Mouse (Mus musculus) gastrocnemius, postnatal 14 days (tissue): ENCODE data around the gene Fam180a. TPM values are rescaled to one million over a fixed set of nuclear protein-coding genes. Genes with fewer than 3 reads are reported as not detected.
"Not testable (repeated sequence)": the region's sequence is repeated elsewhere in the genome, so short reads cannot be mapped to it uniquely, and the experiment has no call there.

ENCODE experiments used
- DNase-seq: peaks from one replicate; pipeline ENCODE4 v3.0.0; 2021; ENCODE audit warnings: mixed read lengths
- intact Hi-C: fragments of 180-260 bp; cut with DNase I; formaldehyde crosslinking; loops from one replicate; pipeline ENCODE4 v1.15.1; 2025; ENCODE audit warnings: low total_unique reads
- long read RNA-seq, 2 experiments: library from polyadenylated mRNA; stranded (forward); transcript quantifications; one replicate each; pipeline ENCODE4 v2.0.0; 2021
- total RNA-seq, 2 experiments: library from RNA; stranded (reverse); gene quantifications; 2 replicates each; pipeline ENCODE4 v1.2.3; 2021

The Fam180a gene
- 1 to 10 TPM; 1.0 to 2.1 TPM for total RNA-seq
- long read RNA-seq, experiment 1: 0 reads
- long read RNA-seq, experiment 2: 0 reads

- intact Hi-C loops: no loop called here
Observed at GRCm38 (mm10) chr6:35326111-35326515, at the start of gene Fam180a. Gene Fam180a, minus strand, starts transcription at chr6:35326141.

DNA sequence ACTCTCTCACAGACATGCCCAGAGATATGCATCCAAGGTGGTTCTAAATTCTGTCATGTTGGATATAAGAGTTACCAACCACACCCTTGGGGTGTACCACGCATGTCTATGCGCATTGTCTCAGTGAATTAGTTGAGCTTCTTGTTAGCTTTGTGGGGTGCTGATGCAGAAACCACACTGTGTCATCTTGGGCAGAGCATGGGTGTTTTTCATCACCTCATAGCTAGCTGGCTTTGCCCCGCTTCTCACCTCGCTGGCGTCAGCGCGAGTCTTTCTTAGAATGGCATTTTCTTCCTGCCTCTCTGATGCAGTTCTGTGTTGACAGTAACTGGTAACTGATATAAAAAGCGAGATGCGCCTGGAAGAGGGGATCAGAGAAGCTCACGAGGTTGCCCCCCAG is 48.1 kb upstream of the Fam180a start:
- intact Hi-C loops: loop anchor here (10.0 kb wide), 1 partner anchor 119 kb away; no protein-coding TSS in a partner anchor
- DNase-seq: no peak

More at GRCm38 (mm10) chr6:35326111-35326515, at the start of gene Fam180a:
- peak; percentile 72 for DNase-seq

DNA sequence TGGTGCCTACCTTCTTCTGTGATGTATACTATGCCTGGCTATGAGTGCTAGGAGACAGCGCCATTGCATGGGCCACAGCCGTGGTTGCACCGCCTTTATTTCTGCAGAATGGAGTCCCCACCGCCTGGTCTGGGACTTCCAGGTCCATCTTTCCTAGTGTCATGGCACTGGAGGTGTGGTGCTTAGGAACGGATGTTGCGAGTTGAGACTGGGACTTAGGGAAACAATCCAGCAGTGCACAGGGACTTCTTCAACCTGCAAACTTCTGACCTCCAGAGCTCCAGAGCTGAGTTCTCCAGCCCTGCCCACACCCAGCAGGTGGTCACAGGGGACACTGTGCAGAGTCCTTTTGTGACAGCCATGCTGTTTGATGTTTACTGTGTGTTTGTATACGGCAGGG is 44.4 kb upstream of the Fam180a start:
- intact Hi-C loops: loop anchor here (10.0 kb wide), 1 partner anchor 116 kb away; no protein-coding TSS in a partner anchor
- no peak for DNase-seq

- not testable (repeated sequence) for DNase-seq
- intact Hi-C loops: loop anchor here (10.0 kb wide), 1 partner anchor 115 kb away; no protein-coding TSS in a partner anchor
Observed at GRCm38 (mm10) chr6:35369578-35370282, 43.8 kb upstream of the Fam180a start.

- intact Hi-C loops: no loop called here
- DNase-seq: no peak
Observed at GRCm38 (mm10) chr6:35362596-35362995, 36.7 kb upstream of the Fam180a start.

GRCm38 (mm10) chr6:35355320-35355719 is 29.4 kb upstream of the Fam180a start:
- intact Hi-C loops: no loop called here
- no peak for DNase-seq

DNA sequence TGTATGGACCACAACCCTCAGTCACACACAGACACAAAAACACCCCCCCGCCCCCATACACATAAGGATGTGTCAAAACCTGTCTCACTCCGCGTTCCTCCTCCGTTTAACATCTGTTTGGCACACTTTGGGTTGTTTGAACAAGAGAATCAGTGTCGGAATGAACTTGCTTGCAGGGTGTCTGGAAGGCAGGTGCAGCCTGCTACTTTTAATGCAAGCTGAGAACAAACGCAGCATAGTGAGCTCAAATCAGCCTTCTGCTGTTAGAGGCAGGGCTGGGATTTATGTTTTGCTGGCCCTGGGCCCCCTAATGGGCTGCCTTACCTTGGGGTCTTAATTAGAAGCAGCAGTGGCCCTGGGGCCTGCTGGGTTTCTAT is 28.7 kb upstream of the Fam180a start:
- no peak for DNase-seq
- intact Hi-C loops: no loop called here

DNA sequence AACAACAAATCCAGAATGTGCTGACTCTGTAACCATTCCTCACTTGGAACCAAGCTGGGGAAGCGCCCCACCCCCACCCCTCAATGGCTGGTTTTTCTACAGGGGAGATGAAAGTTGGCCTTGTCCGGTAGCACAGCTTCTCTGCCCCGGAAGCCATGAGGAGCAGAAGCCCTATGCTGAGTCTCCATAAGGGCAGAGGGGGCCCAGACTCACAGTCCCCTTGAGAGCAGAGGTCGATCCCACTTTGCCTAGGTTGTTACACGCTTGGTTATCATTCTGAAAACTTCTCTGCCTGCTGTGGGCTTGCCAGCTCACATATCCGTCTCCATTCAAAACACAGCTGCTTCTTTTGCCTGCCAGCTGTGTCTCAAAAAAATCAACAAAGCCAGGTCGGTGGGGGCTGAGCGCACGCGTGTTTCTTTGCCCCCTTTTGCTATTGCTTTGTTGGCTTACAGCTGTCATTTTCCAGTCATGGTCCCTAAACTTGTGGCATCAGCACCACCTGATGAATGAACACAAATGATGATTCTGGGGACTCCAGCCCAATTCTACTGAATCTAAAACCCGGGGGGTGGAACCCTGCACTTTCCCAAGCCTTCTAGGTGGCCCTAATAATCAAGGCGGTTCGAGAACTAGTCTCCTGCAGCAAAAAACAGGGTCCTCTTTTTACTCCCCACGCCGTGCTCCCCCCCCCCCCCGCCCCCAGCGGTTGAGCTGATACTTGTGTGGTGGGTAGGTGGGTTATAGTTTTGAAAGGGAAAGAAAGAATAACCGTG is 28.1 kb upstream of the Fam180a start:
- intact Hi-C loops: no loop called here
- DNase-seq: no peak

- no peak for DNase-seq
- intact Hi-C loops: no loop called here
Observed at GRCm38 (mm10) chr6:35353416-35353815, 27.5 kb upstream of the Fam180a start.

DNA sequence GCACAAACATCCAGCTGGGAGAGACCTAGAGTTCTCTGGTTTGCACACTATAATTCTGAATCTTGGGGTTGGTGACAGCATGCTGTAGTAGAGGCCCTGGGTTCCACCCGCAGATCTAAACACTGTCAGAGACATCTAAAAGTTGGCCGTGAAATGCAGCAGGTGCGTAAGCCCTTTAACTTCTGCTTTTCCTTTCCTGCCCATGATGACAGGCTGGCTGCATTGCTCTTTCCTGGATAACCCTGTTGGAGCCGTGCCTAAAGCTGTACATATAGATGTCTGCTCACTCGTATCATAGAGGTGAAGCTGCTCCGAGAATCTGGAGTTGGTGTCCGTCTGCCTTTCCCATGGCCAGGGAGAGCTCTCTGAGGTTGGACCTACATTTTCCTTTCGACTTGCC is 26.9 kb upstream of the Fam180a start:
- DNase-seq: no peak
- intact Hi-C loops: no loop called here

DNA sequence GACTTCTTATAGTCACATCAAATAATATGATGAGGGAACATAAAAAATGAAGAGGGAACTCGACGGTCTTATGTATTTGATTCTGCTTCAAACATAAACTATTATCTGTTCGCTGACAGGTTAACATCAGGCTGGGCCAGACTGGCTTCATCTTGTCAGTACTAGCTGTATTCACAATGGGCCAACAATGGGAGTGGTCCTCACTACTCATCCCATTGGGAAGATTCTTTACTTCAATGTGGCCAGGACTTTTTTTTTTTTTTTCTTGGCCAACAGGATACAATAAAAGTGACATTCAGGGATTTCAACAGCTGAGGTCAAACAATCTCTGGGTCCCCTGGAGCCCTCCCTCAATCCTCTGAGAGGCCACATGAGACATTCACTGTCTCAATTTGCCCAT is 25.9 kb upstream of the Fam180a start:
- intact Hi-C loops: no loop called here
- no peak for DNase-seq

DNA sequence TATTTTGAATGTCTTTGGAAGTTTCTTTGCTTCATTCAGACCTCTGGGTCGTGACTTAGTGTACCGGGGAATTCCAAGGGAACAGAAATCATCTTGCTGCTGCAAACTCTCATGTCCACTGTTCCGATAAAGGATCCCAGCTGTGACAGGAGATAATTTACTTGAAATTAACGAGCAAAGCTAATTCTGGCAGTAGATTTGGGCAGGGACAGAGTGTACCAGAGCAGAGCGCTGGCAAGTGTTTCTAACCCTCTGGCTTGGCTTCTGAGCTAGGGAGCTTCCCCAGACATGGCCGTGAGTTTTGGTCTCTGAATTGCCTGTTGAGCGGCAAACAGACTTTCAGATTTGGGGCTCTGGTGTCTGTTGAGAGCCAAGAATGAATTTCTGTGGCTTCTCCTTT is 23.8 kb upstream of the Fam180a start:
- intact Hi-C loops: no loop called here
- DNase-seq: peak; percentile 32

- intact Hi-C loops: no loop called here
- DNase-seq: no peak
Observed at GRCm38 (mm10) chr6:35338640-35339039, 12.7 kb upstream of the Fam180a start.

DNA sequence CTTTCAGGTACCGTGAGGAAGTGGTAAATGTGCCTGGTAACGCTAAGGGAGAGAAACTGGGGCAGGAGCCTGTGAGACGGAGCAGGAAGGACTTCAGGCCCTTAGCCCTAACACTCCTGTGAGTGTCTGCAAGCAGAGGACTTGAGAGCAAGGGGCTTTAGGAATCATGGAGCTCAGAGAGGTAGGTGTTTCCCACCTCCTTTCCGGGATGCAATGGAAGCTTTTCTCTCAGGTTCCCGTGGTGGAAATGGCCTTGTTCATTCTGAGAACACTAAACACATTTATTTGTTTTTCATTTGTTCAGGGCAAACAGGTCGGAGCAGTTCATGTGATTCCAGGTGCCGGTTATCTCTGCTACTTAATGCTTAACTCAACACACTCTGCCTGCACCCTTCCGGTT is 11.9 kb upstream of the Fam180a start:
- no peak for DNase-seq
- intact Hi-C loops: no loop called here

DNA sequence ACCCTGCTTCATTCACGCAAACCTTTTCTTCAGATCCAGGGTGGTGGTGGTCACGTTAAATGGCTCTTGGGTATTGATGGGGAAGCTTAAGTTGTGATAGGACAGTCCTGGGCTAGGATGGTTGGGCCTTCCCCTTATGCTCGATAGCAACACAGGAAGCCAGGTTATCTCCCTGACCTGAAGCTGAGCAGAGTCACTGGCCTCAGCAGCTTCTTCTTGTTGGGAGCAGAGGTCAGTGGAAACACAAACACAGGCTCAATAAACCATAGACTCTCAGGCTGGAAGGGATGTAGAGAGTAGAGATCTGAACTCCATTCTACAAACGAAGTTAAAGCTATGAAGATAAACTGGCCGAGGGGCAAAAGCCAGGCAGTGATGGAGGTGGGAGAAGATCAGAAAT is 9.5 kb upstream of the Fam180a start:
- no peak for DNase-seq
- intact Hi-C loops: no loop called here

DNA sequence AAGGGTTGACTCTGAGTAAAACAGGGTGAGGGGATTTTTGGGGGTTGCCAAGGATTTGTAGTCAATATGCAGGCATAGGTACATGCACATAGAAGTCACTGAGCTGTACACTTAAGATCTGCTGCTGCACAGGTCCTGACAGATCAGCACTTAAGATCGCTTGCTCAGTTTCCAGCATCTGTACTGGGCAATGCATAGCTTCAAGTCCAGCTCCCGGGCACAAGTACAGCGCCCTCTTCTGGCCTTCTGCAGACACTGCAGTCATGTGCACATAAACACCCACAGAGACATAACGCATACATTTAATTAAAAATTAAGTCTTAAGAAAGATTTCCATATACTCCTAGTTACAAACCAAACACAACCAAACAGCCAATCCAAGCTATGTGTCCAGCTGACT is 8.3 kb upstream of the Fam180a start:
- intact Hi-C loops: no loop called here
- DNase-seq: no peak

- no peak for DNase-seq
- intact Hi-C loops: no loop called here
Observed at GRCm38 (mm10) chr6:35333632-35334031, 7.7 kb upstream of the Fam180a start.

DNA sequence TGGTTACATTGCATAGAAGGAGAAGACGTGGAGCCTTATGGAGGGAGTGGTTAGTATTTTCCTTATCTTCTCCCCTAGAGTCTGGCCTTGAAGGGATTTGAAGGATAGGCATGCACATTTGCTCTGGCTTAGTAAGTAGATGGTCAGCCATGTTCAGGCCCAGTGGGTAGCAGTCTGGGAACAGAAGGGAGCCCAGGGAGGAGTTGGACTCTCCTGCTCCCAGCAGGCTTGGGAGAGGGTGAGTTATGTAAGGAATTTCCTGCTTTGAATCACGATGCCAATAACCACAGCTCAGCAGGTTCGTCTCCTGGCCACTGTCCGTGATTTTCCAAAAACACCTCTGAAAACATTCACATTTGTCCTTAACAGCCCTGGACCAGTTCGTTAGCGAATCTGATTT is 4.9 kb upstream of the Fam180a start:
- intact Hi-C loops: no loop called here
- DNase-seq: no peak

- no peak for DNase-seq
- intact Hi-C loops: no loop called here
Observed at GRCm38 (mm10) chr6:35329956-35330355, 4.0 kb upstream of the Fam180a start.

GRCm38 (mm10) chr6:35324306-35324705 is 1.6 kb downstream of the Fam180a start:
- no peak for DNase-seq
- intact Hi-C loops: no loop called here

DNA sequence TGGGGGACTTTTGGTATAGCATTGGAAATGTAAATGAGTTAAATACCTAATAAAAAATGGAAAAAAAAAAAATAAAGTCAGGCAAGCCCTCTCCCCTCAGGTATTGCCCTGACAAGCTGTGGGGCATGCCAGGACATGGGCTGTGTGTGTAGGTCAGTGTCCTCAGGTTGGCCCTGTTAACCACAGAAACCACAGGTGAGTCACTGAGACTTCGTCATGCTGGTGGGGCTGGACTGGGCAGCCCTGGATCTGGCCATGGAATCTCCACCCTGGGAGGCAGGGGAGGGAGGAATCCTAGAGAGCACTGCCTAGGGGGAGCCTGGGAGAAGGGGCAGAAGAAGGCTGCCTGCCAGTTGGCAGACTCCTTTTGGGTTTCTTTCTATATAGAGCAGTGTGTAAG is 2.9 kb downstream of the Fam180a start:
- intact Hi-C loops: no loop called here
- DNase-seq: no peak
